Mouse (Mus musculus): ENCODE data around the gene Usp31. TPM values are rescaled to one million over a fixed set of nuclear protein-coding genes. Genes with fewer than 3 reads are reported as not detected.

Usp31 gene
- polyA plus RNA-seq, 1 experiment from 2014 or later, result 2.5 TPM

Other genes with a start within 250 kb of the Usp31 start
- gene Scnn1g, start 27.2 kb upstream of the Usp31 start, polyA plus RNA-seq (2015; fragmentation: Nextera tagmentation; extraction: Ambion mirVana), result 2.0 TPM in 2 replicates
- 1.1 and 1.3 TPM in 2 replicates for gene Scnn1b, start 157.8 kb upstream of the Usp31 start, polyA plus RNA-seq (2015; fragmentation: Nextera tagmentation; extraction: Ambion mirVana)

Measured in embryonic facial prominence, embryonic 15.5 days (tissue).